Mouse (Mus musculus): ENCODE data around the gene Fry. TPM values are rescaled to one million over a fixed set of nuclear protein-coding genes. Genes with fewer than 3 reads are reported as not detected.

Gene Fry
- total and polyA plus RNA-seq, 3 experiments: 1.9 to 2.3 TPM; not detected in 1

GRCm38 (mm10) chr5:150208009-150208408 lies 89.6 kb downstream of the Fry start:
- Histone ChIP-seq H3K79me2 (ENCODE audit: control insufficient read depth, insufficient read depth, low read length, poor library complexity) (no peaks in the 10 kb centered on the region), H3K27me3 (ENCODE audit: control insufficient read depth in 1 of 2, insufficient read depth in 2 of 2, low read length in 2 of 2) (no peaks in the 10 kb centered on the region), H3K36me3 (ENCODE audit: control insufficient read depth in 1 of 2, insufficient read depth in 2 of 2, low read length in 2 of 2) (no peaks in the 10 kb centered on the region), H3K27ac (ENCODE audit: control insufficient read depth, low read depth, low read length) (no peak overlapping the region), H3K4me3 (ENCODE audit: control insufficient read depth in 1 of 2, insufficient read depth in 1 of 2, low read depth in 2 of 2, low read length in 2 of 2) (no peak overlapping the region), H3K9me3 (replicated peaks; ENCODE audit: insufficient read depth, low read length) (no peaks in the 10 kb centered on the region), H3K4me1 (ENCODE audit: control insufficient read depth in 1 of 2, insufficient read depth in 2 of 2, low read length in 2 of 2) (no peaks in the 10 kb centered on the region), H3K9ac (ENCODE audit: control insufficient read depth, low read depth, low read length, poor library complexity, severe bottlenecking) (no peak overlapping the region)
- no peak for DNase-seq (ENCODE audit: low read depth, low spot score)
- TF ChIP-seq RCOR1 (IDR thresholded peaks at IDR 0.05; ENCODE audit: low read depth, low read length): no peak
- no peak for TF ChIP-seq GATA1 (IDR thresholded peaks at IDR 0.05; ENCODE audit: low read depth, low read length)
- TF ChIP-seq ZKSCAN1 (IDR thresholded peaks at IDR 0.05; ENCODE audit: low read depth, low read length): no peak
- no peak for TF ChIP-seq UBTF (IDR thresholded peaks at IDR 0.05; ENCODE audit: borderline replicate concordance, insufficient read depth, low read depth, low read length)
- no peak for TF ChIP-seq USF2 (IDR thresholded peaks at IDR 0.05; ENCODE audit: borderline replicate concordance in 1 of 2, insufficient read depth in 1 of 2, low read depth in 1 of 2, low read length in 2 of 2)

GRCm38 (mm10) chr5:150214081-150214480 lies 95.6 kb downstream of the Fry start:
- Histone ChIP-seq H3K27ac (ENCODE audit: control insufficient read depth, low read depth, low read length) (no peak overlapping the region), H3K4me1 (ENCODE audit: control insufficient read depth in 1 of 2, insufficient read depth in 2 of 2, low read length in 2 of 2) (no peaks in the 10 kb centered on the region; a peak in 1 of 4 replicates), H3K4me3 (ENCODE audit: control insufficient read depth in 1 of 2, insufficient read depth in 1 of 2, low read depth in 2 of 2, low read length in 2 of 2) (no peak overlapping the region), H3K9ac (ENCODE audit: control insufficient read depth, low read depth, low read length, poor library complexity, severe bottlenecking) (no peak overlapping the region), H3K79me2 (ENCODE audit: control insufficient read depth, insufficient read depth, low read length, poor library complexity) (no peaks in the 10 kb centered on the region), H3K9me3 (replicated peaks; ENCODE audit: insufficient read depth, low read length) (no peaks in the 10 kb centered on the region), H3K27me3 (ENCODE audit: control insufficient read depth in 1 of 2, insufficient read depth in 2 of 2, low read length in 2 of 2) (no peaks in the 10 kb centered on the region), H3K36me3 (ENCODE audit: control insufficient read depth in 1 of 2, insufficient read depth in 2 of 2, low read length in 2 of 2) (no peaks in the 10 kb centered on the region)
- TF ChIP-seq RCOR1 (IDR thresholded peaks at IDR 0.05; ENCODE audit: low read depth, low read length) (no peak), JUND (IDR thresholded peaks at IDR 0.05; ENCODE audit: low read depth, low read length) (no peak), CHD1 (IDR thresholded peaks at IDR 0.05; ENCODE audit: low read depth, low read length) (no peak), GABPA (IDR thresholded peaks at IDR 0.05; ENCODE audit: low read depth, low read length) (no peak), KAT2A (conservative IDR thresholded peaks at IDR 0.05; ENCODE audit: low read depth, low read length) (no peak)
- DNase-seq (ENCODE audit: low read depth, low spot score): no peak

DNA sequence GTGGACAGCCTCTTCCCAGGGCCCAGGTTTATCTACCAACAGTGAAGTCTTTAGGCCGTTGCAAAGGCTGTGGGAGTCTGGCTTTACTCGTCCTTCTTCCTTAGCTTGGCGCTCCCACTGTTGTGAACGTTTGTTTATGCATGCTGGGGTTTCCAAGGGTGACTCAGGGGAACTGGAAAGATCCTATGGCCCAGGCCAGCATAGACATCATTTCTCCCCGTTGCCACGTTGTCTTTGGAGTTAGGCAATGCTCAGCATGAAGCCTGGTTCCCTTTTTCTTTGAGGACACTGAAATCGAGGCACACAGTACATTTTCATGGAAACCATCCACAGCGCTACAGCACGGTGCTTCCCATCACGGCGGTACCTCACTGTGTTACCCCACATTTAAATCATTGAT lies 97.6 kb downstream of the Fry start:
- Histone ChIP-seq H3K9me3 (replicated peaks; ENCODE audit: insufficient read depth, low read length) (no peaks in the 10 kb centered on the region), H3K4me1 (ENCODE audit: control insufficient read depth in 1 of 2, insufficient read depth in 2 of 2, low read length in 2 of 2) (no peaks in the 10 kb centered on the region; a peak in 1 of 4 replicates), H3K27ac (ENCODE audit: control insufficient read depth, low read depth, low read length) (no peak overlapping the region)

More for the DNA sequence above, 97.6 kb downstream of the Fry start:
- no peaks in the 10 kb centered on the region for H3K27me3 ChIP-seq (ENCODE audit: control insufficient read depth in 1 of 2, insufficient read depth in 2 of 2, low read length in 2 of 2)
- H3K4me3 ChIP-seq (ENCODE audit: control insufficient read depth in 1 of 2, insufficient read depth in 1 of 2, low read depth in 2 of 2, low read length in 2 of 2): no peak overlapping the region
- no peaks in the 10 kb centered on the region for H3K79me2 ChIP-seq (ENCODE audit: control insufficient read depth, insufficient read depth, low read length, poor library complexity)
- no peak overlapping the region for H3K9ac ChIP-seq (ENCODE audit: control insufficient read depth, low read depth, low read length, poor library complexity, severe bottlenecking)
- no peak for DNase-seq (ENCODE audit: low read depth, low spot score)
- H3K36me3 ChIP-seq (ENCODE audit: control insufficient read depth in 1 of 2, insufficient read depth in 2 of 2, low read length in 2 of 2): no peaks in the 10 kb centered on the region
- TF ChIP-seq TCF12 (IDR thresholded peaks at IDR 0.05; ENCODE audit: low read depth, low read length) (no peak), SIN3A (IDR thresholded peaks at IDR 0.05; ENCODE audit: low read length) (no peak), CTCF (IDR thresholded peaks at IDR 0.05 in 2 of 3, conservative IDR thresholded peaks at IDR 0.05 in 1 of 3; ENCODE audit: control insufficient read depth in 1 of 3, insufficient read depth in 1 of 3, low read depth in 2 of 3, low read length in 3 of 3, poor library complexity in 1 of 3, severe bottlenecking in 1 of 3) (no peak), ETS1 (IDR thresholded peaks at IDR 0.05; ENCODE audit: low read depth, low read length) (no peak), RAD21 (IDR thresholded peaks at IDR 0.05; ENCODE audit: low read depth, low read length) (no peak), USF2 (IDR thresholded peaks at IDR 0.05; ENCODE audit: borderline replicate concordance in 1 of 2, insufficient read depth in 1 of 2, low read depth in 1 of 2, low read length in 2 of 2) (no peak), POLR2A (IDR thresholded peaks at IDR 0.05; ENCODE audit: control insufficient read depth in 1 of 2, insufficient read depth in 1 of 2, low read depth in 1 of 2, low read length in 2 of 2, poor library complexity in 1 of 2) (no peak), USF1 (IDR thresholded peaks at IDR 0.05; ENCODE audit: low read depth, low read length) (no peak), TBP (IDR thresholded peaks at IDR 0.05; ENCODE audit: low read depth, low read length) (no peak), MAX (IDR thresholded peaks at IDR 0.05; ENCODE audit: low read length) (no peak), GATA1 (IDR thresholded peaks at IDR 0.05; ENCODE audit: low read depth, low read length) (no peak), MAZ (IDR thresholded peaks at IDR 0.05; ENCODE audit: low read depth, low read length) (no peak), RCOR1 (IDR thresholded peaks at IDR 0.05; ENCODE audit: low read depth, low read length) (no peak), ELF1 (IDR thresholded peaks at IDR 0.05; ENCODE audit: low read depth, low read length) (no peak), MEF2A (IDR thresholded peaks at IDR 0.05; ENCODE audit: extremely low read depth, insufficient replicate concordance, low read depth, low read length, poor library complexity, severe bottlenecking) (no peak)
